Mouse (Mus musculus): ENCODE measurements at regions not wholly inside any gene's neighbourhood (a gene's known extent, or its start where the extent isn't known, plus 50 kb on each side); places are given as distances from the start of the nearest gene placed in this dataset.

DNA sequence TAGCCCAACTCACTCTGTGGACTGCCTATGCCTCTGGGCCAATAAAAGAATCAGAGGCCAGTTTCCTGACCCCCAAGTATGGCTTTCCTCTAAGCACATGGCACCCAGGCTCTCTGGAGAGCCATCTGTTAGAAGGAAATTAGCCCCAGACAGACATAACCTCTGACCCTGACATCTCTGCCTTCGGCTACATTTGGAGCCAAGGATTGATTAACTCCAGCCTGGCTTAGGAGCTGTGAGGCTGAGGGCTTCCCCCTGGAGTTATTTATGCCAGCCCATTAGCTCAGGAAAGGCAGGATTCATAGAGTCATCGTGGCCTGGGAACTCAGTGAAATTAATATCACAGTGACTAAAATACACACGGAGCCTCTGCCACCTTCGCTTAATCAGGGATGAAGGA, 137.5 kb downstream of the Wscd1 start:
- DNase-seq (ENCODE audit: low spot score in 2 of 2), result no peak

DNA sequence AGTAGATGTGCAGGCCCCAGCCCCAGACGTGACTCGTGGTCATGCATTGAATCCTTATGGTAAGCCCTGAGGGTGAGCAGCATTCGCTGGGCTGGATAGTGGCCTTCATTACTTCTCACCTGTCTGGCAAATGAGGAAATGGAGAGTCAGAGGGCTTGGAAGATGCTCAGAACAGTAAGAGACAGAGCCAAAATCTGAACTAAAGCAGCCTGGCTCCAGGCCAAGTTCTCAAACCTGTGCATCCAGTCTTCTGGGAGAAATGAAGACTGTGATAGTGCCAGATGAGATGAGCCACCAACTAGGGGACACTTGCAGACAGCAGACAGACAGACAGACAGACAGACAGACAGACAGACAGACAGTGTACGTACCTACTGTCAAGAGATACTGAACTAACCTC, 137.1 kb downstream of the Wscd1 start:
- DNase-seq (ENCODE audit: low spot score in 2 of 2), result no peak

DNA sequence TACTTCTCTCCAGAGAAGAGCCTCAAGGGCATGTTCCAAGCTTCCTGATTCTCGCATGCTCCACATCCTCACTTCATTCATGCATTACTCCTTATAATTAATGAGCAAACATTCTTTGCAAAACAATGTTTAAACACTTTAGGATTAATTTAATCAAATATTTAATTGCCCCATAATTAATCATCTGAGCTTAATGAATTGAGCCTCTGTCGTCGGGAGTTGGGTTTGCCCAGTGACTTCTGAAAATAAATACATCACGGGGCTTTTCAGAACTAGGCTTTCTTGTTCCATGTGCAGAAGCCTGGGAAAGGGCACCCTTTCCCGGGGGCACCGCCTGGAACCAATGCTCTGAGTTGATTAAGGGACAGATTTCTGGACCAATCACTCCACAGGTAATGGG, 135.1 kb downstream of the Wscd1 start:
- DNase-seq (ENCODE audit: low spot score in 2 of 2), result no peak

DNA sequence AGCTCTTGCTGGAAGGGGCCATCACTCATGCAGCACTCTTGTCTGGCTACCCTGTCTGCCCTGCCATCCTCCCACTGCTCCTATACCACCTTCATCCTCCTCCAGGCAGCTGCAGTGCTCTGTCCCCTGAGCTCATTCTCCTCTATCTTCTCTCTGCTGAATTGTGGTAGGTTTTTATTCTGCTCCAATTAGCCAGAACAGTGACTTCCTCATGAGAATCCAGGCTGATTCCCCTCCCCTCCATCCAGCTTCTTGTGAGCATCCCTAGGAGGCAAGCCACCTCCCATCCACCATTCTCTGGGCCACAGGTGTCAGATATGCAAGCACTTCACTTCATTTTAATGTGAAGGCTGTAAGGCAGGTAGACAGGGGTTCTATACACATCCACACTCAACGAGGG, 132.1 kb downstream of the Wscd1 start:
- no peak for DNase-seq (ENCODE audit: low spot score in 2 of 2)

DNA sequence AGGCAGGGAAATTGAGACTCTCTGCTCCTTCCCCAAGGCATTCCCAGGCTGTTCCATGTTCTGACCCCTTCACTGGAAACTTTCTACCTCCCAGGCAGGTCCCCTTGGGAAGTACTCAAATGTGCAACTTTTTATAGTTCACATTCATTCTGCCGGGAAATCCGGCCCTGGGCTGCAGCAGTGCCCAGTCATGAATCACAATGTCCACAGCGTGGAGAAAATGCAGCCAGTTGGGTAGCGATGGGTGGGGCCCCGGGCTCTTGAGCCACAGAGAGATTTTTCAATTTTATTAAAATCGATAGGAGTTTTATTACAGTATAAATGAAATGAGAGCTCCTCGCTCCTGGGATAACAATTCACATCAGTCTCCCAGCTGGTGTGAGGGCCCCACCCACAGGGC, 121.6 kb downstream of the Wscd1 start:
- DNase-seq (ENCODE audit: low spot score in 2 of 2), result no peak

DNA sequence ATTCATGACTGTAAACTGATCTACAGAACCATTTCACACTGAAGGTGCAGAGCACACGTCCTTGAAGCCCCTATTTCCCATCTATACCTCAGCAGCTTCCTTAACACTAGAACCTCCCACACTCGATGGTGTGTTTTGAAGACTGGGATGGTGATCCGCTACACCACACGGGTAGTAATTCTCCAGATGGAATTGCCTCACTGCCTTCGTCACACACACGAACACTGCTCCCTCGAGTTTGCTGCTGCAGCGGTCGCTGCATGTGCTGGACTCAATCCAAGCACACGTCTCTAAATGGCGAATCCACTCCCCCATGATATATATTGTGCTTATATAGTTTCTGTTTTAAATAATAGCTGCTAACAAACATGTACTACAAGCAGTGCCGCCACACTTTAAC, 117.0 kb downstream of the Wscd1 start:
- DNase-seq (ENCODE audit: low spot score in 2 of 2), result no peak

DNA sequence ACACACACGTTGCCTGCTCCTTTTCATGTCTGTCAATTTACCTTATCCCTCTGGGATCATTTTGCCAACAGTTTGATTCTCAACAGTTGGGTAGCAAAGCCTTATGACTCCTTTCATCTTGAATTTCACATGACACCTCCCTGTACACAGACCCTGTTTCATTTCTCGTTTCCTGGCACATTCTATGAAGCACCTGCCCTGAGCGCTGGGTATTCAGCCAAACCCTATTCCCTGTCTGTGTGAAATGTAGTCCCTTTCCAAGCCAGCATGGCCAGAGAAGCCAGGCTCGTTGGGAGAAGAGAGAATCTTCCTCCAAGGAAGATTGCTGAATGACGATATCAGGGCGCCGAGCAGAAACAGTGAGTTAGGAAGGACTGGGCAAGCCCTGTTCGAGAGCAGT, 108.2 kb downstream of the Wscd1 start:
- DNase-seq (ENCODE audit: low spot score in 2 of 2), result no peak

DNA sequence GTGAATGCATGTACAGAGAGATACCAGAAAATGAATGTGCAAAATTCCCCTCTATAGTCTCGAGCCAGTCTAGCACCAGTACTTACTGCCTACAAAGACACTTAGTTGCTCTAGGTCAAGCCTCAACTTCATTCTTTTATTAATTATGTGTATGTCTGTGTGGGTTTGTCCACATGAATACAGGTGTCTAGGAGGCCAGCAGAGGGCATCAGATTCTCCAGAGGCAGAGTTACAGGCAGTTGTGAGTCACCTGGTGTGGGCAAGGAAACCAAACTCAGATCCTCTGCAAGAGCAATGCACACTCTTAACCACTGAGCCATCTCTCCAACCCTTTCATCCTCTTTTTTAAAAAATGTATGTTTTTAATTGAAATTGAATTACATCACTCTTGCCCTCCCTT, 105.8 kb downstream of the Wscd1 start:
- no peak for DNase-seq (ENCODE audit: low spot score in 2 of 2)

DNA sequence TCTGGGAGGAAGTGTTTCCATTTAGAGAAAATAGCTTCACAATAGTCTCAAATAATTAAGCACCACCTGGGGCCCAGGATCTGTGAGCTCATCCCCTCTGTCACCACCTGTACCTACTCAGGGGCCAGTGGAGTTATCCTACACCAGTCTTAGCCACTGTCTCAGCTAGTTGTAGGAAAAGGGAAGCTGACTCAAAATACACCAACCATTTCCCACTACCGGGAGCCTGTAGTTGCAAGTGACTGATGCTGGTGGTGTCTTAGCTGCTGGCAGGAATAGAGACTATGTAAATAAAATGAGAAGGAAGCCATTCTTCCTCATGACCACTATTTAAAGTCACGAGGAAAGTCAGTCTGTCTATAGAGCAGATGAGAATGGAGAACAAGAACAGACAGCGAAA, 105.3 kb downstream of the Wscd1 start:
- DNase-seq (ENCODE audit: low spot score in 2 of 2), result no peak

DNA sequence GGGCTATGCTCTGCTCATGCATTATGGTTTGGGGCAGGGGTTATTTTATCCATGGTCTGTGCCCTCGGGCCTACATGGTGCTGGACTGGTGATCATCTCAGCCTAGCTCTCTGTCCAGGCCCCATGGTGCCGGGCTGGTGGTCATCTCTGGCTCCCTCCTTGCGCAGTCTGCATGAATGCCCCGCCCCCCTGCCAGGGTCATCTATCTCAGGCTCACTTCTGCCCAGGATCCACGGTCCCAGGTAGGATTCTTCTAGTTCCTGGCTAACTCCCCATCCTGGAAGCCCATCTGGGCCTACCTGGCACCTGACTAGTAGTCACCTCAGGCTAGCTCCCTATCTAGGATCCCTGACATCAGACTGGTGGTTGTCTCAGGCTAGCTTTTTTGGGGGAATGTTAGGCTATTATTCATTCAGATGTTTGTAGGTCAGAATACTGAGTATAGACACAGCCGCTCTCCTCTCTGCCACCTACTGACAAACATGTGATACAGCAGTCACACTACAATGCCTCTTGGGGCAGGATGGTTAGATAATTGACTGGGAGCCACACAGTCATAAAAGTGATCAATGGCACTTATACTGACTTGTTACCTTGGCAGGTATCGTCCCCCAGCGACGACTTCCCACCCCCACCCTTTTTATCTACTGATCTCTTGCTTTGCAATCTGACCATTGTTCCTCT, 98.1 kb downstream of the Wscd1 start:
- DNase-seq (ENCODE audit: low spot score in 2 of 2), result peak; percentile 8 to 18

DNA sequence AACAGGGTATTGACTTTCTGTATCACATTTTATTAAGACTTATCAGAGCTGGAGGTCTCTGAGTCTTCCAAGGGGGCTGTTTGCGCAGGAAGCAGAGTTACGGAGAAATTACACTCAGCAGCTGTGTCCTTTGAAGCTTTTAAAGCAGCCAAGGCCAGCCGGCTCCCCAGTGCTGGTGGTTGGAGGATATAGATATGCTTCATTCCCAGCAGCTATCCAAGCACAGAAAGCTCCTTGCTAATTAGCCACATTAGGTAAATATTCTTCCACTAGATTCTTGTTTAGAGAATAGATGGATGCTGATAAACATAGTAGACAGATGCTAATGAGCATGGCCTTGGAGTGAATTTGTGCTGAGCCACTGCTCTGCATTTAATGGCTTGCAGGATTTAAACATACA, 96.8 kb downstream of the Wscd1 start:
- DNase-seq (ENCODE audit: low spot score in 2 of 2), result no peak

DNA sequence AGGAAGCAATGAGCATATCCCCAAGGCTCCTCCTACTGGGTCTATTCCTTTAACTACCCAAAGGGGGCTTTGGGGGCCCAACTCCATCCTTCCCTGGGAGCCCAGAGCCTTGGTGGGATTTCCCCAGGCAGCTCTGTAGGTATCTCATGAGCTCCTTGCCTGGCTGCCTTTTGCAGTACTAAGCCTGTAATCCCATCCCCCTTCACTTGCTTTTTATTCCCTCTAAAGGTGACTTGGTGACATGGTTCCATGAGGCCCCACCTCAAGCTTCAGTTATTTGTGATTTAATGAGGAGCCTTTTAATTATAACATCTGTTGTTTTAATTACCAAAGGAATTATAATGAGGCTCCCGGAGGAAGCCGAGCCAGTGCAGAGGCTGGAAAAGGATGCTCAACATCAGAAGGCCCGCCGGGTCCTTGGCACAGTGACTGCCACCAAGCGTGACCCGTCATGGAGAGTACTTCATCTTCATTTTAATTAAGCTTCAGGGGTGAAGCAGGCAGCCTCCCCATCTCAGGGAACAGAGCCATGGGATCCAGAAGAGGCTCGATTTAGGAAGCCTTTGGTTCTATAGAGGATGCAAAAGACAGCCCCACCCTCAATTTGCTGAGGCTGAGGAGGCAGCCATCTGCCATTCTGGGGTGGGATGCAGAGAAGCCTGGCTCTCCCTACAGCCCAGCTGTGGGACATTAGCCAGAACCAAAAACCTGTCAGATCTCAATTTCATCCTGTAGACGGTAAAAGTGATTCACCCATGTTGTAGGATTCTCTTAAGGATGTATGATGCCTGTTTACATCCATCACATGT, 91.1 kb downstream of the Wscd1 start:
- no peak for DNase-seq (ENCODE audit: low spot score in 2 of 2)
